22 mouse cellular contexts compared by ENCODE assay signal in the genomic region with DNA sequence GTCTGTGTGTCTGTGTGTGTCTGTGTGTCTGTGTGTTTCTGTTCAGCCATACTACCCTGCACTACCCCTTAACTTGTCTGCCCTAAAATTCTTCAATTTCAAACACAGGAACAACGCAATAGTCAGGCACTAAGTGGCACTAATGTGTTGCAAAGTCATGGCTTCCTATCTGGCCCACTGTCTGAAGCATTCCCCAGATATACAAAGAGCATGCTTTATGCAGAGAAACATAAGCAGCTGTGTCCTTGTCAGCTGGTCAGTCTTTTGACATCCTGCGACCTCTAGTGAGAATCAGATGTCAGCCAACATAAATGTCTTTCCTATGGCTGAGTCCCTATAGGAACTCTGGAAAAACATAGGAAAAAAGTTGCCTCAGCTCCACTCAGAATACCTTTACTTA. TPM values are rescaled to one million over a fixed set of nuclear protein-coding genes. Genes with fewer than 3 reads are reported as not detected.
DNase-seq lines count a peak whose midpoint lies in the region; ATAC-seq and TF ChIP-seq lines count a peak whose summit lies in the region.
"Had no signal": no experiment of that assay in that cellular context is flagged by ENCODE, and none has a peak within 500 bp of the region (broad histone marks: within the 10 kb centered on the region; RNA-seq: fewer than 3 reads in every experiment).

No protein-coding gene starts in this region.

- no peaks in the 10 kb centered on the region for H3K36me3 ChIP-seq in hindbrain, embryonic 10.5 days
- no peaks in the 10 kb centered on the region for H3K36me3 ChIP-seq in hindbrain, embryonic 13.5 days
- no peaks in the 10 kb centered on the region for H3K36me3 ChIP-seq in limb, embryonic 13.5 days
- H3K36me3 ChIP-seq in limb, embryonic 10.5 days, result no peaks in the 10 kb centered on the region
- no peaks in the 10 kb centered on the region for H3K36me3 ChIP-seq in embryonic facial prominence, embryonic 11.5 days (replicated peaks; ENCODE audit: control insufficient read depth, insufficient read depth, low read depth, low read length)
- H3K36me3 ChIP-seq: forebrain, embryonic 10.5 days; heart, embryonic 12.5 days; liver, embryonic 13.5 days; neural tube, embryonic 12.5 days had no signal

- TF ChIP-seq POLR2A in brain, embryonic 14.5 days (IDR thresholded peaks at IDR 0.05; ENCODE audit: borderline replicate concordance, extremely low read depth, insufficient read depth, insufficient read length, poor library complexity, severe bottlenecking), result no peak

- no peaks in the 10 kb centered on the region for H3K9me3 ChIP-seq in hindbrain, embryonic 10.5 days
- no peaks in the 10 kb centered on the region for H3K9me3 ChIP-seq in hindbrain, embryonic 13.5 days
- no peaks in the 10 kb centered on the region for H3K9me3 ChIP-seq in limb, embryonic 13.5 days
- no peaks in the 10 kb centered on the region for H3K9me3 ChIP-seq in limb, embryonic 10.5 days (replicated peaks)
- no peaks in the 10 kb centered on the region for H3K9me3 ChIP-seq in embryonic facial prominence, embryonic 11.5 days (replicated peaks; ENCODE audit: control insufficient read depth, low read length)
- H3K9me3 ChIP-seq: forebrain, embryonic 10.5 days; heart, embryonic 12.5 days; liver, embryonic 13.5 days; megakaryocyte, embryonic 14.5 days; neural tube, embryonic 12.5 days had no signal

- H3K9ac ChIP-seq in hindbrain, embryonic 13.5 days, result no peak overlapping the region
- H3K9ac ChIP-seq in limb, embryonic 13.5 days, result no peak overlapping the region
- no peak overlapping the region for H3K9ac ChIP-seq in embryonic facial prominence, embryonic 11.5 days (replicated peaks; ENCODE audit: low read length)
- H3K9ac ChIP-seq: heart, embryonic 12.5 days; liver, embryonic 13.5 days; neural tube, embryonic 12.5 days had no signal

- no peak for TF ChIP-seq CTCF in brain, embryonic 14.5 days (IDR thresholded peaks at IDR 0.05; ENCODE audit: borderline replicate concordance, extremely low read depth, insufficient read depth, insufficient read length)

- H3K27ac ChIP-seq in hindbrain, embryonic 10.5 days, result no peak overlapping the region
- no peak overlapping the region for H3K27ac ChIP-seq in hindbrain, embryonic 13.5 days
- no peak overlapping the region for H3K27ac ChIP-seq in limb, embryonic 13.5 days
- no peak overlapping the region for H3K27ac ChIP-seq in limb, embryonic 10.5 days
- no peak overlapping the region for H3K27ac ChIP-seq in embryonic facial prominence, embryonic 11.5 days (replicated peaks; ENCODE audit: low read depth, low read length)
- H3K27ac ChIP-seq: forebrain, embryonic 10.5 days; liver, embryonic 13.5 days; neural tube, embryonic 12.5 days had no signal

- 58% methylated on average over 2 of the region's 2 CpGs for WGBS in hindbrain, embryonic 10.5 days
- WGBS in hindbrain, embryonic 13.5 days, result 54% methylated on average over 2 of the region's 2 CpGs
- 37% methylated on average over 2 of the region's 2 CpGs for WGBS in limb, embryonic 13.5 days
- WGBS in limb, embryonic 10.5 days, result 46% methylated on average over 2 of the region's 2 CpGs
- WGBS in embryonic facial prominence, embryonic 11.5 days, result 26% methylated on average over 2 of the region's 2 CpGs

- no peaks in the 10 kb centered on the region for H3K27me3 ChIP-seq in hindbrain, embryonic 10.5 days (ENCODE audit: insufficient read depth, poor library complexity, severe bottlenecking)
- H3K27me3 ChIP-seq in hindbrain, embryonic 13.5 days, result no peaks in the 10 kb centered on the region
- H3K27me3 ChIP-seq in limb, embryonic 13.5 days, result peaks cover 7% of the 10 kb centered on the region; the same call in 1 of the 2 replicates
- no peaks in the 10 kb centered on the region for H3K27me3 ChIP-seq in limb, embryonic 10.5 days (ENCODE audit: low read depth, poor library complexity, severe bottlenecking)
- no peaks in the 10 kb centered on the region for H3K27me3 ChIP-seq in embryonic facial prominence, embryonic 11.5 days (ENCODE audit: control insufficient read depth, insufficient read depth, low read length)
- H3K27me3 ChIP-seq: CH12.LX; heart, embryonic 12.5 days; liver, embryonic 13.5 days; megakaryocyte, embryonic 14.5 days; neural tube, embryonic 12.5 days had no signal

- H3K4me3 ChIP-seq in hindbrain, embryonic 10.5 days, result no peak overlapping the region
- no peak overlapping the region for H3K4me3 ChIP-seq in hindbrain, embryonic 13.5 days
- no peak overlapping the region for H3K4me3 ChIP-seq in limb, embryonic 13.5 days
- H3K4me3 ChIP-seq in limb, embryonic 10.5 days, result no peak overlapping the region
- no peak overlapping the region for H3K4me3 ChIP-seq in embryonic facial prominence, embryonic 11.5 days (ENCODE audit: low read depth, low read length)
- H3K4me3 ChIP-seq: forebrain, embryonic 10.5 days; heart, embryonic 12.5 days; liver, embryonic 13.5 days; megakaryocyte, embryonic 14.5 days; neural tube, embryonic 12.5 days had no signal

- no peaks in the 10 kb centered on the region for H3K4me1 ChIP-seq in hindbrain, embryonic 10.5 days (replicated peaks)
- H3K4me1 ChIP-seq in hindbrain, embryonic 13.5 days (replicated peaks), result no peaks in the 10 kb centered on the region
- H3K4me1 ChIP-seq in limb, embryonic 13.5 days, result peaks cover 4% of the 10 kb centered on the region; the same call in 1 of the 2 replicates
- H3K4me1 ChIP-seq in limb, embryonic 10.5 days, result peaks cover 31% of the 10 kb centered on the region
- no peaks in the 10 kb centered on the region for H3K4me1 ChIP-seq in embryonic facial prominence, embryonic 11.5 days (ENCODE audit: control insufficient read depth, insufficient read depth, low read length)
- H3K4me1 ChIP-seq: heart, embryonic 12.5 days; liver, embryonic 13.5 days; megakaryocyte, embryonic 14.5 days; neural tube, embryonic 12.5 days had no signal

- peak; percentile 11 for DNase-seq in hindbrain, embryonic 10.5 days (ENCODE audit: low spot score)
- DNase-seq in limb, embryonic 10.5 days (ENCODE audit: low spot score), result no peak
- peak; percentile 24 for DNase-seq in brain, embryonic 14.5 days (ENCODE audit: low read depth)
- peak; percentile 35 for DNase-seq in embryonic facial prominence, embryonic 11.5 days (ENCODE audit: low spot score)
- no peak for DNase-seq in spleen, postnatal 4 days (ENCODE audit: low spot score in 2 of 2)
- DNase-seq: adrenal gland, postnatal 36 days; cerebellum, adult 18-20 months; gastrocnemius, postnatal 10 days; heart, adult 11 months; heart, postnatal 36 days; kidney, postnatal 14 days; liver, embryonic 13.5 days; lung, postnatal 14 days; thymus, postnatal 36 days had no signal

- no peak overlapping the region for H3K4me2 ChIP-seq in hindbrain, embryonic 13.5 days
- H3K4me2 ChIP-seq in limb, embryonic 13.5 days (replicated peaks), result no peak overlapping the region
- no peak overlapping the region for H3K4me2 ChIP-seq in embryonic facial prominence, embryonic 11.5 days (ENCODE audit: low read depth, low read length)
- H3K4me2 ChIP-seq: heart, embryonic 12.5 days; liver, embryonic 13.5 days; neural tube, embryonic 12.5 days had no signal

- no peak for ATAC-seq in hindbrain, embryonic 13.5 days (ENCODE audit: low FRiP score)
- peak; percentile 36; the same call in 1 of the 2 replicates for ATAC-seq in limb, embryonic 13.5 days (ENCODE audit: low FRiP score, low read depth)
- 0 out of 2 replicates have a peak, but pooled peaks have one; percentile 18 for ATAC-seq in embryonic facial prominence, embryonic 11.5 days (replicated peaks; ENCODE audit: insufficient number of reproducible peaks, low FRiP score, low TSS enrichment, low read depth)
- no peak for ATAC-seq in activated CD4-positive, CD25-positive, alpha-beta regulatory T cell, adult 4 months

RNA-seq across cellular contexts. Expression of a gene that starts 11.6 kb away (rescaled TPM):
- polyA plus RNA-seq in hindbrain, embryonic 10.5 days (2016; fragmentation: Nextera tagmentation; extraction: Ambion mirVana), result 1.1 and 1.3 TPM in 2 replicates
- 2.6 and 2.7 TPM in 2 replicates for polyA plus RNA-seq in hindbrain, embryonic 13.5 days (2015; fragmentation: Nextera tagmentation; extraction: Ambion mirVana)
- polyA plus RNA-seq in limb, embryonic 13.5 days (2015; fragmentation: Nextera tagmentation; extraction: Ambion mirVana), result 4.5 and 4.6 TPM in 2 replicates
- 1.1 and 1.9 TPM in 2 replicates for polyA plus RNA-seq in limb, embryonic 10.5 days (2016; fragmentation: Nextera tagmentation; extraction: Ambion mirVana)
- 1.2 and 2.9 TPM in 2 replicates for polyA plus RNA-seq in brain, embryonic 14.5 days (2012; rRNA removed)
- 1.8 and 2.1 TPM in 2 replicates for polyA plus RNA-seq in embryonic facial prominence, embryonic 11.5 days (2014; fragmentation: Nextera tagmentation; extraction: Ambion mirVana)
- not detected for polyA plus RNA-seq in activated CD4-positive, CD25-positive, alpha-beta regulatory T cell, adult 4 months (2017; shearing (Covaris generic))

Comparison
In these comparisons a context has a peak if more than half of its experiments do, and no peak if none do; other contexts are left out.
1. DNase-seq: peak in hindbrain, embryonic 10.5 days (single experiment), brain, embryonic 14.5 days (single experiment) and embryonic facial prominence, embryonic 11.5 days (single experiment); none in limb, embryonic 10.5 days (single experiment) and spleen, postnatal 4 days (0 of 2).
2. ATAC-seq: peak in limb, embryonic 13.5 days (single experiment) and embryonic facial prominence, embryonic 11.5 days (single experiment); none in hindbrain, embryonic 13.5 days (single experiment) and activated CD4-positive, CD25-positive, alpha-beta regulatory T cell, adult 4 months (single experiment).